18 mouse cellular contexts compared by ENCODE assay signal in the genomic region with DNA sequence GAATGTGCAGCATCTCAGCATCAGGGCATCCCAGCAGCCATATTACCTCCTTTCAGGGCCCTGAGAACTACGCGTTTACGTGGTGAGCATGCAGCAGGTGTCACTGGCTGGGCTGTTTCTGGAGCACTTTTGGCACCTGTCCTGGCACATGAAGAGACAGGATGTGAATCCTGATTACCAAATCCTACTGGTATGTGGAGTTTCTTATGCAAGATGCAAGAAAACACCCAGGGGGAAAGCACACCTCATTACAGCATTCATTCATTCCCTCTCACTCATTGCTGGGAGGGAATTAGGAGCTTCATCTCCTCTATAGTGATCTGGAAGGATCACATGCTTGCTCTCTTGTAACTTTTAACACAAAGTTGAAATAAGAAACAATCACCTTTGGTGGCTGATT.
DNase-seq lines count a peak whose midpoint lies in the region; ATAC-seq and TF ChIP-seq lines count a peak whose summit lies in the region.
"Had no signal": no experiment of that assay in that cellular context is flagged by ENCODE, and none has a peak within 500 bp of the region (broad histone marks: within the 10 kb centered on the region; RNA-seq: fewer than 3 reads in every experiment).

No protein-coding gene starts in this region.

- peak overlapping the region; percentile 54; the same call in 1 of the 2 replicates for H3K27ac ChIP-seq in spleen, adult 2 months (ENCODE audit: insufficient read depth, low read length)
- H3K27ac ChIP-seq in hindbrain, postnatal 0 days = no peak overlapping the region
- H3K27ac ChIP-seq: embryonic facial prominence, embryonic 13.5 days; forebrain, embryonic 13.5 days; heart, adult 2 months; heart, embryonic 15.5 days; hindbrain, embryonic 13.5 days had no signal

- H3K4me2 ChIP-seq in hindbrain, postnatal 0 days (ENCODE audit: low read depth, low read length) = no peak overlapping the region
- H3K4me2 ChIP-seq: embryonic facial prominence, embryonic 13.5 days; forebrain, embryonic 13.5 days; heart, embryonic 11.5 days; heart, embryonic 15.5 days; hindbrain, embryonic 13.5 days had no signal

- 88% methylated on average over 3 of the region's 3 CpGs for WGBS in spleen, adult 2 months
- WGBS in hindbrain, postnatal 0 days = 90% methylated on average over 3 of the region's 3 CpGs

- DNase-seq in spleen, adult 2 months (ENCODE audit: low read depth in 1 of 2, low spot score in 2 of 2) = no peak
- DNase-seq in spleen, adult 12 weeks (ENCODE audit: low spot score) = no peak
- DNase-seq in gonadal fat pad, adult 2 months (ENCODE audit: low read depth) = peak; percentile 88
- DNase-seq in thymus, postnatal 36 days = no peak
- DNase-seq in hindbrain, postnatal 0 days (ENCODE audit: low spot score) = no peak
- DNase-seq: adrenal gland, postnatal 36 days; cerebellum, adult 11-12 months; cerebellum, adult 9-11 months; cerebellum, postnatal 36 days; gastrocnemius, postnatal 25 days had no signal

- no peak for TF ChIP-seq POLR2A in spleen, adult 2 months (IDR thresholded peaks at IDR 0.05; ENCODE audit: low read depth, low read length)

- no peaks in the 10 kb centered on the region for H3K4me1 ChIP-seq in spleen, adult 2 months (ENCODE audit: control insufficient read depth, insufficient read depth, insufficient read length)
- no peaks in the 10 kb centered on the region for H3K4me1 ChIP-seq in hindbrain, postnatal 0 days (ENCODE audit: insufficient read depth, low read length)
- H3K4me1 ChIP-seq: heart, embryonic 15.5 days; hindbrain, embryonic 13.5 days had no signal

- H3K9me3 ChIP-seq in hindbrain, postnatal 0 days (ENCODE audit: low read length) = no peaks in the 10 kb centered on the region
- H3K9me3 ChIP-seq: embryonic facial prominence, embryonic 13.5 days; forebrain, embryonic 13.5 days; heart, embryonic 15.5 days; hindbrain, embryonic 13.5 days had no signal

- no peak overlapping the region for H3K9ac ChIP-seq in hindbrain, postnatal 0 days (replicated peaks; ENCODE audit: low read length)
- H3K9ac ChIP-seq: embryonic facial prominence, embryonic 13.5 days; forebrain, embryonic 13.5 days; forebrain, postnatal 0 days; heart, embryonic 15.5 days; hindbrain, embryonic 13.5 days had no signal

- ATAC-seq in monocyte, adult 5-6 weeks (replicated peaks; ENCODE audit: insufficient number of reproducible peaks, low FRiP score, low TSS enrichment, poor library complexity, severe bottlenecking) = 0 out of 2 replicates have a peak, but pooled peaks have one; percentile 25
- ATAC-seq in hindbrain, postnatal 0 days = no peak

- H3K4me3 ChIP-seq in spleen, adult 2 months (ENCODE audit: extremely low read depth, insufficient read depth, insufficient read length) = no peak overlapping the region
- no peak overlapping the region for H3K4me3 ChIP-seq in hindbrain, postnatal 0 days (ENCODE audit: low read length)
- H3K4me3 ChIP-seq: embryonic facial prominence, embryonic 13.5 days; forebrain, embryonic 13.5 days; heart, adult 2 months; heart, embryonic 15.5 days; hindbrain, embryonic 13.5 days had no signal

- H3K27me3 ChIP-seq in spleen, adult 2 months (ENCODE audit: control insufficient read depth, insufficient read depth, low read length) = no peaks in the 10 kb centered on the region
- H3K27me3 ChIP-seq in hindbrain, postnatal 0 days (ENCODE audit: insufficient read depth, low read length) = no peaks in the 10 kb centered on the region
- H3K27me3 ChIP-seq: embryonic facial prominence, embryonic 13.5 days; forebrain, embryonic 13.5 days; heart, embryonic 15.5 days; hindbrain, embryonic 13.5 days had no signal

- H3K36me3 ChIP-seq in spleen, adult 2 months (ENCODE audit: control insufficient read depth, insufficient read depth, low read length) = no peaks in the 10 kb centered on the region
- H3K36me3 ChIP-seq in hindbrain, postnatal 0 days (ENCODE audit: insufficient read depth, low read length) = no peaks in the 10 kb centered on the region
- H3K36me3 ChIP-seq: embryonic facial prominence, embryonic 13.5 days; heart, embryonic 15.5 days; hindbrain, embryonic 13.5 days had no signal

- TF ChIP-seq CTCF in spleen, adult 2 months (IDR thresholded peaks at IDR 0.05; ENCODE audit: extremely low read depth, insufficient read depth, insufficient read length, insufficient replicate concordance) = no peak
- TF ChIP-seq CTCF in hindbrain, postnatal 0 days (IDR thresholded peaks at IDR 0.05; ENCODE audit: low read depth) = no peak
